Mouse (Mus musculus) kidney, adult 2 months (tissue): ENCODE results near the gene Srsf10. TPM values are rescaled to one million over a fixed set of nuclear protein-coding genes. Genes with fewer than 3 reads are reported as not detected.

Experiments used
- DNase-seq: peaks from one replicate; pipeline ENCODE4 v3.0.0; 2021
- H3K27ac ChIP-seq: fragments of 200-500 bp; 2 replicates; pipeline ENCODE4 v1.5.1; 2012; ENCODE audit warnings: low read depth, low read length, control low read depth, inconsistent platforms; ENCODE audit not compliant: insufficient read depth
- H3K27me3 ChIP-seq: fragments of 200-500 bp; replicated peaks from 2 replicates; pipeline ENCODE4 v1.6.1; 2012; ENCODE audit warnings: mild to moderate bottlenecking, moderate library complexity, low read length, inconsistent platforms; ENCODE audit not compliant: control insufficient read depth, insufficient read depth
- H3K36me3 ChIP-seq: fragments of 200-500 bp; 2 replicates; pipeline ENCODE4 v1.6.1; 2012; ENCODE audit warnings: mild to moderate bottlenecking, moderate library complexity, low read length, inconsistent platforms; ENCODE audit not compliant: control insufficient read depth, insufficient read depth
- H3K4me1 ChIP-seq: fragments of 200-500 bp; 2 replicates; pipeline ENCODE4 v1.6.1; 2011; ENCODE audit warnings: low read length; ENCODE audit not compliant: control insufficient read depth, insufficient read depth
- H3K4me3 ChIP-seq: fragments of 200-500 bp; 2 replicates; pipeline ENCODE4 v1.5.1; 2011; ENCODE audit warnings: mild to moderate bottlenecking, low read depth, low read length, control low read depth; ENCODE audit not compliant: insufficient read depth
- CTCF ChIP-seq: fragments of 200-500 bp; conservative IDR thresholded peaks from 2 replicates; pipeline ENCODE4 v1.5.1; 2011; ENCODE audit warnings: low read depth, mild to moderate bottlenecking, control low read depth, low read length, moderate library complexity, mixed read lengths; ENCODE audit not compliant: insufficient read depth, insufficient read length
- POLR2A ChIP-seq: fragments of 200-500 bp; IDR thresholded peaks from one replicate; pipeline ENCODE4 v1.6.1; 2011; ENCODE audit warnings: low read depth, low read length, control low read depth
- WGBS: fragments of 180-500 bp; shearing (Covaris S2); methylation state at CpG from one replicate; pipeline ENCODE4 v1.1.7; 2018; 5-methylcytosine and 5-hydroxymethylcytosine counted together
- polyA plus RNA-seq: library from polyadenylated mRNA; depleted of rRNA; stranded (reverse); fragments of >200 nt; gene quantifications from 2 replicates; pipeline ENCODE4 v1.2.3, GENCODE M21; 2012

Srsf10 gene
- polyA plus RNA-seq, 1 experiment = 43.4 TPM

GRCm38 (mm10) chr4:135824254-135824653 lies 31.3 kb upstream of the Srsf10 start:
- no peak overlapping the region for H3K27ac ChIP-seq
- 81% methylated on average over 8 of the region's 8 CpGs for WGBS

GRCm38 (mm10) chr4:135828491-135828890 lies 27.1 kb upstream of the Srsf10 start:
- H3K27me3 ChIP-seq = no peaks in the 10 kb centered on the region
- DNase-seq = peak; percentile 95
- H3K36me3 ChIP-seq = no peaks in the 10 kb centered on the region

More at GRCm38 (mm10) chr4:135824254-135824653, 31.3 kb upstream of the Srsf10 start:
- DNase-seq = no peak
- Histone ChIP-seq H3K4me3 (no peak overlapping the region), H3K36me3 (no peaks in the 10 kb centered on the region), H3K27me3 (no peaks in the 10 kb centered on the region), H3K4me1 (peaks cover 9% of the 10 kb centered on the region)
- no peak for TF ChIP-seq POLR2A
- TF ChIP-seq CTCF = no peak

GRCm38 (mm10) chr4:135832070-135832469 lies 23.5 kb upstream of the Srsf10 start:
- whole genome bisulfite sequencing = 39% methylated on average over 11 of the region's 11 CpGs

More at GRCm38 (mm10) chr4:135828491-135828890, 27.1 kb upstream of the Srsf10 start:
- 6% methylated on average over 11 of the region's 11 CpGs for WGBS
- no peak for TF ChIP-seq CTCF
- TF ChIP-seq POLR2A = no peak
- Histone ChIP-seq H3K4me1 (peaks cover 15% of the 10 kb centered on the region), H3K27ac (peak overlapping the region; percentile 88), H3K4me3 (no peak overlapping the region)

GRCm38 (mm10) chr4:135833301-135834123 lies 22.0 kb upstream of the Srsf10 start:
- Histone ChIP-seq H3K36me3 (no peaks in the 10 kb centered on the region), H3K4me3 (no peak overlapping the region), H3K4me1 (peaks cover 15% of the 10 kb centered on the region), H3K27me3 (no peaks in the 10 kb centered on the region), H3K27ac (no peak overlapping the region)
- TF ChIP-seq POLR2A (no peak), CTCF (no peak)
- WGBS = 63% methylated on average over 12 of the region's 12 CpGs
- DNase-seq = no peak

More at GRCm38 (mm10) chr4:135832070-135832469, 23.5 kb upstream of the Srsf10 start:
- Histone ChIP-seq H3K36me3 (no peaks in the 10 kb centered on the region), H3K27ac (peak overlapping the region; percentile 44), H3K4me3 (no peak overlapping the region), H3K4me1 (peaks cover 15% of the 10 kb centered on the region), H3K27me3 (no peaks in the 10 kb centered on the region)
- DNase-seq = peak; percentile 75
- no peak for TF ChIP-seq POLR2A
- TF ChIP-seq CTCF = no peak

GRCm38 (mm10) chr4:135834124-135834717 lies 21.3 kb upstream of the Srsf10 start:
- no peak for TF ChIP-seq POLR2A
- TF ChIP-seq CTCF = no peak
- H3K36me3 ChIP-seq = no peaks in the 10 kb centered on the region
- no peak for DNase-seq
- no peak overlapping the region for H3K4me3 ChIP-seq
- no peaks in the 10 kb centered on the region for H3K27me3 ChIP-seq
- 95% methylated on average over 8 of the region's 8 CpGs for WGBS
- H3K4me1 ChIP-seq = peaks cover 16% of the 10 kb centered on the region; the same call in 1 of the 2 replicates
- no peak overlapping the region for H3K27ac ChIP-seq

- 74% methylated on average over 3 of the region's 3 CpGs for WGBS
These were observed 16.6 kb upstream of the Srsf10 start for GRCm38 (mm10) chr4:135838925-135839292.

GRCm38 (mm10) chr4:135839293-135840011 lies 16.1 kb upstream of the Srsf10 start:
- DNase-seq = no peak
- TF ChIP-seq POLR2A (no peak), CTCF (no peak)
- Histone ChIP-seq H3K4me3 (no peak overlapping the region), H3K36me3 (no peaks in the 10 kb centered on the region), H3K27ac (0 out of 2 replicates have a peak overlapping the region, but pooled peaks have one; percentile 3), H3K4me1 (peaks cover 9% of the 10 kb centered on the region; the same call in 1 of the 2 replicates), H3K27me3 (no peaks in the 10 kb centered on the region)
- 62% methylated on average over 21 of the region's 21 CpGs for WGBS

More at GRCm38 (mm10) chr4:135838925-135839292, 16.6 kb upstream of the Srsf10 start:
- no peak for TF ChIP-seq POLR2A
- H3K4me3 ChIP-seq = no peak overlapping the region
- DNase-seq = no peak
- no peaks in the 10 kb centered on the region for H3K36me3 ChIP-seq
- H3K27me3 ChIP-seq = no peaks in the 10 kb centered on the region
- peaks cover 9% of the 10 kb centered on the region; the same call in 1 of the 2 replicates for H3K4me1 ChIP-seq
- no peak overlapping the region for H3K27ac ChIP-seq
